Mouse (Mus musculus): Measurements from ENCODE around the gene Gm49337. TPM values are rescaled to one million over a fixed set of nuclear protein-coding genes. Genes with fewer than 3 reads are reported as not detected.
"Not testable (repeated sequence)": the region's sequence is repeated elsewhere in the genome, so short reads cannot be mapped to it uniquely, and the experiment has no call there.

The Gm49337 gene
- polyA plus RNA-seq, 1 experiment from 2014 or later: not detected

DNA sequence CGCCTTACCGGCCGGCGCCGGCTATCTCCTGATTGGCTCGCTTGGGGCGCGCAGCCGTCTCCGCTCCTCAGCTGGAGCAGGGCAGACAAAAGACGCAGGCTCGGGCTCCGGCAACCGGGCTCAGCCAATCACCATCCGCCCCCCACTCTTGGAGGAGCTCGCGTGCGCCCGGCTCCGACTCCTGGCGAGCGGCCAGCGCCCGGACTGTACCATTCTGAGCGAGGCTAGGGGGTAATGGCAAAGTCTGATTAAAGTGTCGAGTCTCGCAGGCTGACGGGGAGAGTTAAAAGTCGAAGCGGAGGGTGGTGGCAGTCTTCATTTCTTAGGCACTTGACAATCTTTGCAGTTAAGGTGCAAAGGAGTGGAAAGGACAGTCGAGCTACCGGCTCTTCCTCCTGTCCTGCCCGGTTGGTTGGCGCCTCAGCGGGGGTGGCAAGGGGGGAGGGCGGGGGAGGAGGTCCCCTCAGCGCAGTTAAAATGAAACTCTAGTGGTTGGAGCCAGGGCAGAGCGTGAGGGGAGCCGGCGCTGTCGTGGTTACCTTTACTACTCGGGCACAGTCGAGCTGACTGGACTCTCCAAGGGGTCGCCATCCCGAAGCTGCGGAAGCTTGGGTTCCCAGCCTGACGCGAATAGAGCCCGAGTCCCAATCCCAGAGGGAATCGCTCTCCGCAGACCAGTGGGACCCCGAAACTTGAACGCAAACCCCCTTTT is 48.1 kb downstream of the Gm49337 start, which contains the start of gene Pik3r3:
Gene Pik3r3 (plus strand): TSS at position 479 of the 712 bp plus-strand sequence.
- Histone ChIP-seq H3K4me1 (peaks cover 13% of the 10 kb centered on the region), H3K36me3 (no peaks in the 10 kb centered on the region), H3K4me3 (peak within 1 kb of the TSS; percentile 75), H3K27ac (peak within 1 kb of the TSS; percentile 100), H3K9me3 (replicated peaks) (no peaks in the 10 kb centered on the region), H3K27me3 (ENCODE audit: low read depth, poor library complexity, severe bottlenecking) (no peaks in the 10 kb centered on the region)
- WGBS: under 1% methylated on average over 52 of the region's 53 CpGs
- DNase-seq (ENCODE audit: low spot score): peak; percentile 97

- WGBS: under 1% methylated on average over 23 of the region's 23 CpGs
These were observed 49.0 kb downstream of the Gm49337 start for GRCm38 (mm10) chr4:116221996-116222842.

GRCm38 (mm10) chr4:116222843-116223119 is 49.6 kb downstream of the Gm49337 start:
- peak overlapping the region; percentile 100 for H3K27ac ChIP-seq

More at GRCm38 (mm10) chr4:116221996-116222842, 49.0 kb downstream of the Gm49337 start:
- peak; percentile 62 for DNase-seq (ENCODE audit: low spot score)
- Histone ChIP-seq H3K27me3 (ENCODE audit: low read depth, poor library complexity, severe bottlenecking) (no peaks in the 10 kb centered on the region), H3K36me3 (no peaks in the 10 kb centered on the region), H3K4me3 (peak overlapping the region; percentile 75), H3K27ac (peak overlapping the region; percentile 100), H3K9me3 (replicated peaks) (no peaks in the 10 kb centered on the region), H3K4me1 (peaks cover 13% of the 10 kb centered on the region)

DNA sequence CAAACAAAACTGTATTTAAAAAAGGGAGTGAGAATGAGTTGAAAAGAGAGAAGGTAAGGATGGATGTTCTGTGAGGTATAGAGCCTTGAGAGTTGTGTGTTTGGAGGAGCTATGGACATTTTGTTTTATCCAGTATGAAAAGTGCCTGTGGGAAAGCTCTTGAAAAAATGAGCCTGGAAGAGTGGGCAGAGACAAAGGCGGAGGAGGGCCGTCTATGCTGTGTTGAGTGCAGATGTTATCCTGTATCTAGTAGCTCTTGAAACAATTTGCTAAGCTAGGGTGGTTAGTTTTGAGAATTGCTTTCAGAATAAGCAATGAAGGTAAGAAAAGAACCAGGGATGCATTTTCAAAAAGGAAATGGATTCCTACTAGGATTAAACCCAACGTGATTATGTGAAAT is 70.2 kb downstream of the Gm49337 start:
- Histone ChIP-seq H3K27me3 (ENCODE audit: low read depth, poor library complexity, severe bottlenecking) (no peaks in the 10 kb centered on the region), H3K36me3 (peaks cover 31% of the 10 kb centered on the region)
- WGBS: 92% methylated on average over 3 of the region's 3 CpGs

More at GRCm38 (mm10) chr4:116222843-116223119, 49.6 kb downstream of the Gm49337 start:
- H3K9me3 ChIP-seq (replicated peaks): no peaks in the 10 kb centered on the region
- H3K4me3 ChIP-seq: peak overlapping the region; percentile 75
- H3K36me3 ChIP-seq: no peaks in the 10 kb centered on the region
- no peaks in the 10 kb centered on the region for H3K27me3 ChIP-seq (ENCODE audit: low read depth, poor library complexity, severe bottlenecking)
- 13% methylated on average over 6 of the region's 6 CpGs for WGBS
- H3K4me1 ChIP-seq: peaks cover 13% of the 10 kb centered on the region
- DNase-seq (ENCODE audit: low spot score): no peak

DNA sequence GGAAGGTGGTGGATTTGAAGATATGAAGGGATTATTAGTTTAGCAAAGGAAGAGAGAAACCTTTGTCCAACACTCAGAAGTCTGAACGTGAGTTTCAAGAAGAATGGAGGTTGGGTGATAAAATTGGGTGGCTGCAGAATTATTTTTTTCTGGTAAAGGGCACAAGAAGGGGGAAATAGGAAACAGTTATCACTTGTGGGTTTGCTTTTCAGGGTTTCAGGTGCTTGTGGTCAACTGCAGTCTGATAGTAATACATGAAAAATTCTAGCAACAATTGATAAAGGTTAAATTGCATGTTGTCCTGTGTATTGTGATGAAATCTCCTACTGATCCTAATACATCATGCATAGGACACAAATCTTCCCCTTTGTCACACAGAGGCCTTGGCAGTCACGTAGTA is 71.1 kb downstream of the Gm49337 start:
- Histone ChIP-seq H3K36me3 (peaks cover 28% of the 10 kb centered on the region), H3K9me3 (replicated peaks) (no peaks in the 10 kb centered on the region), H3K4me3 (no peak overlapping the region), H3K27me3 (ENCODE audit: low read depth, poor library complexity, severe bottlenecking) (no peaks in the 10 kb centered on the region), H3K27ac (no peak overlapping the region), H3K4me1 (no peaks in the 10 kb centered on the region)
- no peak for DNase-seq (ENCODE audit: low spot score)
- 85% methylated on average over 2 of the region's 2 CpGs for WGBS

More for the DNA sequence above, 70.2 kb downstream of the Gm49337 start:
- no peaks in the 10 kb centered on the region for H3K9me3 ChIP-seq (replicated peaks)
- H3K4me1 ChIP-seq: no peaks in the 10 kb centered on the region
- no peak for DNase-seq (ENCODE audit: low spot score)
- H3K27ac ChIP-seq: no peak overlapping the region
- H3K4me3 ChIP-seq: no peak overlapping the region

DNA sequence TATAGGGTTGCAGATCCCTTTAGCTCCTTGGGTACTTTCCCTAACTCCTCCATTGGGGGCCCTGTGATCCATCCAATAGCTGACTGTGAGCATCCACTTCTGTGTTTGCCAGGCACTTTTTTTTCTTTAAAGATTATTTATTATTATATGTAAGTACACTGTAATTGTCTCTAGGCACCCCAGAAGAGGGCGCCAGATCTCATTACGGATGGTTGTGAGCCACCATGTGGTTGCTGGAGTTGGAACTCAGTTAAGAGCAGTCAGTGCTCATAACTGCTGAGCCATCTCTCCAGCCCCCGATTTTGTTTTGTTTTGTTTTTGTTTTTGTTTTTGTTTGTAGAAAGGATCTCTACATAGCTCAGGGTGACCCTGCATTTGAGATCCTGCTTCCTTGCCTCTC is 72.7 kb downstream of the Gm49337 start:
- WGBS: 36% methylated on average over 3 of the region's 3 CpGs
- not testable (repeated sequence) for H3K4me3 ChIP-seq; H3K27ac ChIP-seq; DNase-seq (ENCODE audit: low spot score); H3K27me3 ChIP-seq (ENCODE audit: low read depth, poor library complexity, severe bottlenecking); H3K4me1 ChIP-seq; H3K9me3 ChIP-seq (replicated peaks)
- H3K36me3 ChIP-seq: peaks cover 22% of the 10 kb centered on the region

DNA sequence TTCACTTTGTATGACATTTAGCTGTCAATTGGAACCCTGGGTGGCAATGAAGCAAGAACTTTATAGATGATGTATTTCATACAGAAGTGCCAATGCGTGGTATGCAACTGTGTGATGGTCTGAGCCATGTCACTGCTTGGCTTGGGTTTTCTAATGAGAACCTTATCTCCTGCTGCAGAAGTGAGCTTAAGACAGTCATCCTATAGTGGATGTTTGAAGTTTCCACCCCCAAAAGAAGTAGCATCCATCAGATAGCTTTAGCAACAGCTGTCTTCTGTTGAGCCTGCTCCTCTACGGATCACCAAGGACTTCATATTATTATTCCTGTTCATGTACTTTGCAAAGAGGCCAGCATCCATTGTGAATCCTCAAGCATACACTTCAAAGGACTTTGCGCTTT is 76.8 kb downstream of the Gm49337 start:
- Histone ChIP-seq H3K27me3 (ENCODE audit: low read depth, poor library complexity, severe bottlenecking) (no peaks in the 10 kb centered on the region), H3K4me1 (no peaks in the 10 kb centered on the region), H3K9me3 (replicated peaks) (no peaks in the 10 kb centered on the region), H3K36me3 (peaks cover 11% of the 10 kb centered on the region), H3K27ac (no peak overlapping the region), H3K4me3 (no peak overlapping the region)
- WGBS: 90% methylated on average over 3 of the region's 3 CpGs
- DNase-seq (ENCODE audit: low spot score): no peak

- no peak for DNase-seq (ENCODE audit: low spot score)
- H3K27me3 ChIP-seq (ENCODE audit: low read depth, poor library complexity, severe bottlenecking): no peaks in the 10 kb centered on the region
- no peak overlapping the region for H3K4me3 ChIP-seq
- 95% methylated on average over 6 of the region's 6 CpGs for WGBS
- no peak overlapping the region for H3K27ac ChIP-seq
- H3K4me1 ChIP-seq: no peaks in the 10 kb centered on the region
- H3K36me3 ChIP-seq: peaks cover 93% of the 10 kb centered on the region
- no peaks in the 10 kb centered on the region for H3K9me3 ChIP-seq (replicated peaks)
These were observed 95.0 kb downstream of the Gm49337 start for GRCm38 (mm10) chr4:116268220-116268619.

DNA sequence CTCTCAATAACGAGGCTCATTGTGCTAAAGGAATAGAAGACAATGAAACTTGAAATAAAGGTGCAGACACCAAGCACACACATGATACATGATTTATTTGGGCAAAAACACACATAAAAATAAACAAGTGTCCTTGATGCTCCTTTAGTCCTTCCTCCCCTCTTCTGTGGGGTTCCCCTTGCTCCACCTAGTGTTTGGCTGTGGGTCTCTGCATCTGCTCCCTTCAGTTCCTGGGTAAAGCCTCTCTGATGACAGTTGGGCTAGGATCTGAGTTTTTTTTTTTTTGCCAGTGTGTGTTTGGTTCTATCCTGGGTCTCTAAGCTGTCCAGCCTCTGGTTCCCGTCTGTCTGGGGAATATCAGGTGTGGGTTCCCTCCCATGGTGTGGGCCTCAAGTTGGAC is 109.0 kb downstream of the Gm49337 start:
- DNase-seq (ENCODE audit: low spot score): no peak
- H3K9me3 ChIP-seq (replicated peaks): no peaks in the 10 kb centered on the region
- no peak overlapping the region for H3K27ac ChIP-seq
- no peaks in the 10 kb centered on the region for H3K4me1 ChIP-seq
- H3K27me3 ChIP-seq (ENCODE audit: low read depth, poor library complexity, severe bottlenecking): no peaks in the 10 kb centered on the region
- peaks cover 63% of the 10 kb centered on the region for H3K36me3 ChIP-seq
- no peak overlapping the region for H3K4me3 ChIP-seq
- 78% methylated on average over 2 of the region's 2 CpGs for WGBS

DNA sequence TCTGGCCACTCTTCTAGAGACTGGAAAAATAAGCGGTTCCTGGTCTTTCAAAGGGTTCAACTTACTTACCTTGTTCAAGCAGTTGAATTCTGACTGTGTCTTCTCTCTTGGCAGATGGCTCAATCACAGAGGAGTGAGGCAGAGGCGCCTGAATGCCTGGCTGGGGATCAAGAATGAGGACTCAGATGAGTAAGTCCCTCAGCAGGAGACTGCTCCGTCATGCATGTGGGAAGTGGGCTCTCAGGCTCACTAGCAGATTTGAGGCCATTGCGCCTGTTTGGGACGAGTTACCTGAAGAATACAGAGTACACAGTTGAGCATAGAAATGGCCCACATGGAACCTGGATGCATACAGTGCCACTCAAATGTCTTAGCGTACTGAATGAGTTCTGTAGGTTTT is 118.4 kb downstream of the Gm49337 start:
- WGBS: 91% methylated on average over 6 of the region's 6 CpGs
- Histone ChIP-seq H3K4me3 (no peak overlapping the region), H3K4me1 (no peaks in the 10 kb centered on the region), H3K9me3 (replicated peaks) (no peaks in the 10 kb centered on the region), H3K27ac (no peak overlapping the region), H3K27me3 (ENCODE audit: low read depth, poor library complexity, severe bottlenecking) (no peaks in the 10 kb centered on the region), H3K36me3 (peaks cover 100% of the 10 kb centered on the region)
- DNase-seq (ENCODE audit: low spot score): no peak

DNA sequence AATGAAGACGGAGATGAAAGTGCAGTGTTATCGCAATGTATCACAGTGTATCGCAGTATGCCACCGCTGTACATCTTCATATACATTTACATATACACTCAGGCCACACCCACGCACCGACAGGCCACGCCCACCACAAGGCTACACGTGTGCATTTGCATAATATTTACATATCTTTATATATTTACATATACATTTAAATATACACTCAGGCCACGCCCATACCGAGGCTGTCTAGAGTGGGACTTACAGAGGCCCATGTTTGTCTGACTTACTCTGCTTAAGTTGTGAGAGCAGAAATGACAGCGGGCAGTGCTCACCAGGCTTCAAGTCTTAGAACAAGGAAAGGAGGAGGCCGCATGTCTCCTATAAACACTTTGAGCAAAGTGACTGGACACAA is 120.1 kb downstream of the Gm49337 start:
- Histone ChIP-seq H3K4me1 (no peaks in the 10 kb centered on the region), H3K36me3 (peaks cover 96% of the 10 kb centered on the region), H3K27me3 (ENCODE audit: low read depth, poor library complexity, severe bottlenecking) (no peaks in the 10 kb centered on the region), H3K27ac (no peak overlapping the region), H3K9me3 (replicated peaks) (no peaks in the 10 kb centered on the region), H3K4me3 (no peak overlapping the region)
- 87% methylated on average over 12 of the region's 12 CpGs for WGBS
- DNase-seq (ENCODE audit: low spot score): no peak

DNA sequence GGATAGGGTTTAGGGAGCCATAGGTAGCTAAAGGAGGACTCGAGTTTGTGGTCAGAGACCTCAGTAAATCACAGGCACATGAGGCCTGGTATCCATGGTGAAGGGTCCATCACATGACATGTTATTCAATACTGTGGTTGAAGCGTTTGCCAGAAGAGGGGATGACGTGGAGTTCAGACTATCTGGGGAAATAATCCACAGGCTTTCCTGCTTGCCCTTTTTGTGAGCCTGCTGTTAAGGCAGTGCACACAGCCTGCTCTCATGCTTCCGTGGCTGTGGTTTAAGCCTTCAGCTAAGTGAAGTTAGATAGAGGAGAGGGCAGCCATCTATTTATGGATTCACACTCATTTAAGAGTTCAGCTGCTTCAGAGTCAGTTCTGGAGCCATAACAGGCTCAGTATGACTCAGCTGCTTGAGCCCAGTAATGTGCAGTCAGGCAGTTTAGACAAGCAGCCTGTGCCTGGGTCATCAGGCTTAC is 127.7 kb downstream of the Gm49337 start:
- Histone ChIP-seq H3K36me3 (peaks cover 67% of the 10 kb centered on the region), H3K4me3 (no peak overlapping the region), H3K27ac (no peak overlapping the region), H3K4me1 (no peaks in the 10 kb centered on the region), H3K9me3 (replicated peaks) (no peaks in the 10 kb centered on the region), H3K27me3 (ENCODE audit: low read depth, poor library complexity, severe bottlenecking) (no peaks in the 10 kb centered on the region)
- DNase-seq (ENCODE audit: low spot score): no peak
- WGBS: 78% methylated on average over 4 of the region's 4 CpGs

GRCm38 (mm10) chr4:116304551-116304950 is 131.4 kb downstream of the Gm49337 start:
- H3K27me3 ChIP-seq (ENCODE audit: low read depth, poor library complexity, severe bottlenecking): no peaks in the 10 kb centered on the region
- peaks cover 72% of the 10 kb centered on the region for H3K36me3 ChIP-seq
- 26% methylated on average over 1 of the region's 1 CpGs for WGBS
- H3K4me1 ChIP-seq: no peaks in the 10 kb centered on the region
- no peaks in the 10 kb centered on the region for H3K9me3 ChIP-seq (replicated peaks)
- no peak overlapping the region for H3K27ac ChIP-seq
- no peak for DNase-seq (ENCODE audit: low spot score)
- H3K4me3 ChIP-seq: no peak overlapping the region
